Mouse (Mus musculus) C2C12 (cell line): ENCODE results near the gene Stum.

Experiments
- CEBPB ChIP-seq: IDR thresholded peaks from one replicate; pipeline ENCODE4 v1.6.1; 2011; ENCODE audit warnings: low read depth, mild to moderate bottlenecking, control low read depth, moderate library complexity
- CTCF ChIP-seq: IDR thresholded peaks from one replicate; pipeline ENCODE4 v1.5.1; 2011; ENCODE audit not compliant: control insufficient read depth, insufficient read depth, insufficient read length
- FOSL1 ChIP-seq: IDR thresholded peaks from one replicate; pipeline ENCODE4 v1.8.0; 2011; ENCODE audit warnings: mild to moderate bottlenecking, low read length; ENCODE audit not compliant: poor library complexity, insufficient read depth, severe bottlenecking
- MAX ChIP-seq: IDR thresholded peaks from one replicate; pipeline ENCODE4 v1.6.1; 2011; ENCODE audit warnings: mild to moderate bottlenecking, control low read depth
- MYOD1 ChIP-seq: IDR thresholded peaks from one replicate; pipeline ENCODE4 v1.6.1; 2011; ENCODE audit warnings: low read depth; ENCODE audit not compliant: control insufficient read depth, insufficient read length
- MYOG ChIP-seq: IDR thresholded peaks from one replicate; pipeline ENCODE4 v1.6.1; 2011; ENCODE audit not compliant: control insufficient read depth, insufficient read length; ENCODE audit errors: extremely low read depth
- USF1 ChIP-seq: IDR thresholded peaks from one replicate; pipeline ENCODE4 v1.6.1; 2011; ENCODE audit warnings: low read depth, mild to moderate bottlenecking, control low read depth, moderate library complexity

- TF ChIP-seq CTCF, result no peak
- TF ChIP-seq USF1, result no peak
- TF ChIP-seq MYOG, result no peak
- no peak for TF ChIP-seq MYOD1
- TF ChIP-seq MAX, result no peak
- TF ChIP-seq CEBPB, result no peak
- no peak for TF ChIP-seq FOSL1
These were observed 385 bp downstream of the Stum start for GRCm38 (mm10) chr1:180482840-180483398.
